Comparison of ENCODE assay signal across 29 mouse cellular contexts in the genomic region with DNA sequence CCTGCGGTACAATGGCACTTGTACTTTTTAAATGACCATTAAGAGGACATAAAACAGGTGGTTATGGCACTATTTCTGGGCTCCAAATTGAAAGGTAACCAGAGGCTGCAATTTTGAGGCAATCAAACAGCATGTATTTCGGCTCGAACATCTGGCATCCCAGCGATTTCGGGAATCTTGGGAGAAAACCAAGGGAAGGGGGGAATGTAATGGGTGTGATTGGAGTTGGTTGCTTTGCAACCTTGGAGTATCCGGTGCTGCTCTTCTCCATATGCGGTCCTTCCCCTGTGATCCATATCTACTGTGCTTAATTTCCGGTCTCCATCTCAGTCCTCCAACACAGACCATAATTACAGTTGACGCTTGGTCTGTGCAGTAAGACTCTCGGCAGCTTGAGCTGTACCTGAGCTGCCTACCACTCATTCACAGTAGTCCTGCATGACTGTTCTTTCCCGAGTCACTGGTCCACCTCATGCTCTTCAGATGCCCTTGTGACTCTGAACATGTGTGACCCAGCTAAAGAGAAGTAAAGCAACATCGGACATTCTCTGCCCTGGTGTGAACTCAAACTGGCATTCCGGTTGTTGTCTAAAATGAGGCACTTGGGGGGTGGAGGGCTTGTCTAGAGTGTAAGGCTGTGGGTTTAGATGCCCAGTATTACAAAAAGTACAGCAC. TPM values are rescaled to one million over a fixed set of nuclear protein-coding genes. Genes with fewer than 3 reads are reported as not detected.
DNase-seq lines count a peak whose midpoint lies in the region; ATAC-seq and TF ChIP-seq lines count a peak whose summit lies in the region.
"Had no signal": no experiment of that assay in that cellular context is flagged by ENCODE, and none has a peak within 500 bp of the region (broad histone marks: within the 10 kb centered on the region; RNA-seq: fewer than 3 reads in every experiment).

No protein-coding gene starts in this region.

- peak overlapping the region; percentile 88 for H3K27ac ChIP-seq in heart, embryonic 11.5 days (ENCODE audit: low read depth, low read length)
- H3K27ac ChIP-seq in limb, embryonic 11.5 days (replicated peaks; ENCODE audit: low read depth, low read length): no peak overlapping the region
- H3K27ac ChIP-seq in limb, embryonic 10.5 days: no peak overlapping the region
- H3K27ac ChIP-seq in heart, postnatal 0 days (ENCODE audit: low read depth): peak overlapping the region; percentile 93
- 0 out of 2 replicates have a peak overlapping the region, but pooled peaks have one; percentile 8 for H3K27ac ChIP-seq in stomach, postnatal 0 days (replicated peaks)
- H3K27ac ChIP-seq: embryonic facial prominence, embryonic 13.5 days; forebrain, embryonic 10.5 days; forebrain, embryonic 15.5 days; gastrocnemius, adult 2 months; hindbrain, embryonic 13.5 days; kidney, postnatal 0 days; liver, embryonic 15.5 days; neural tube, embryonic 12.5 days had no signal

- no peaks in the 10 kb centered on the region for H3K9me3 ChIP-seq in heart, embryonic 11.5 days (replicated peaks; ENCODE audit: control insufficient read depth, low read length)
- no peaks in the 10 kb centered on the region for H3K9me3 ChIP-seq in limb, embryonic 11.5 days (ENCODE audit: control insufficient read depth, low read length)
- no peaks in the 10 kb centered on the region for H3K9me3 ChIP-seq in limb, embryonic 10.5 days (replicated peaks)
- no peaks in the 10 kb centered on the region for H3K9me3 ChIP-seq in heart, postnatal 0 days (replicated peaks; ENCODE audit: control insufficient read depth, low read length)
- H3K9me3 ChIP-seq in stomach, postnatal 0 days (ENCODE audit: control insufficient read depth, low read length): no peaks in the 10 kb centered on the region
- H3K9me3 ChIP-seq: embryonic facial prominence, embryonic 13.5 days; forebrain, embryonic 10.5 days; forebrain, embryonic 15.5 days; hindbrain, embryonic 13.5 days; liver, embryonic 15.5 days; neural tube, embryonic 12.5 days had no signal

- H3K4me1 ChIP-seq in heart, embryonic 11.5 days (ENCODE audit: control insufficient read depth, insufficient read depth, low read length): peaks cover 53% of the 10 kb centered on the region
- no peaks in the 10 kb centered on the region for H3K4me1 ChIP-seq in limb, embryonic 11.5 days (ENCODE audit: control insufficient read depth, insufficient read depth, low read length)
- peaks cover 19% of the 10 kb centered on the region for H3K4me1 ChIP-seq in limb, embryonic 10.5 days
- H3K4me1 ChIP-seq in heart, postnatal 0 days (ENCODE audit: control insufficient read depth, insufficient read depth): peaks cover 56% of the 10 kb centered on the region
- peaks cover 6% of the 10 kb centered on the region; the same call in 1 of the 2 replicates for H3K4me1 ChIP-seq in stomach, postnatal 0 days (replicated peaks; ENCODE audit: control insufficient read depth, insufficient read depth)
- H3K4me1 ChIP-seq: forebrain, embryonic 15.5 days; liver, embryonic 15.5 days; neural tube, embryonic 12.5 days had no signal

- intact Hi-C loops in heart, postnatal 10 days (cut with DNase I): no loop called here

- no peak for TF ChIP-seq EP300 in heart, postnatal 0 days (IDR thresholded peaks at IDR 0.05; ENCODE audit: low read depth)
- TF ChIP-seq EP300 in stomach, postnatal 0 days (optimal IDR thresholded peaks at IDR 0.05): no peak

- WGBS in heart, embryonic 11.5 days (ENCODE audit: insufficient replicate concordance): 73% methylated on average over 13 of the region's 13 CpGs
- WGBS in limb, embryonic 11.5 days: 77% methylated on average over 13 of the region's 13 CpGs
- WGBS in limb, embryonic 10.5 days: 87% methylated on average over 13 of the region's 13 CpGs
- WGBS in heart, postnatal 0 days: 52% methylated on average over 13 of the region's 13 CpGs
- WGBS in stomach, postnatal 0 days: 86% methylated on average over 13 of the region's 13 CpGs

- ATAC-seq in heart, embryonic 11.5 days (replicated peaks; ENCODE audit: insufficient number of reproducible peaks, low FRiP score, low TSS enrichment): no peak
- ATAC-seq in limb, embryonic 11.5 days (ENCODE audit: insufficient number of reproducible peaks, low FRiP score, low TSS enrichment, low read depth): no peak
- peak; percentile 19; the same call in 1 of the 2 replicates for ATAC-seq in heart, postnatal 0 days (ENCODE audit: insufficient read depth, low read depth)
- no peak for ATAC-seq in stomach, postnatal 0 days (ENCODE audit: low FRiP score, low TSS enrichment)
- ATAC-seq: CD4-positive, CD25-positive, alpha-beta regulatory T cell, adult 4 months; forebrain, embryonic 15.5 days; intestine, embryonic 16.5 days; midbrain, embryonic 16.5 days had no signal

- no peak overlapping the region for H3K9ac ChIP-seq in heart, embryonic 11.5 days (ENCODE audit: low read depth, low read length)
- H3K9ac ChIP-seq in limb, embryonic 11.5 days (ENCODE audit: low read length): no peak overlapping the region
- H3K9ac ChIP-seq in heart, postnatal 0 days (replicated peaks; ENCODE audit: low read depth, low read length): no peak overlapping the region; the same call in 1 of the 2 replicates
- no peak overlapping the region for H3K9ac ChIP-seq in stomach, postnatal 0 days (ENCODE audit: low read length)
- H3K9ac ChIP-seq: embryonic facial prominence, embryonic 13.5 days; forebrain, embryonic 15.5 days; hindbrain, embryonic 13.5 days; liver, embryonic 15.5 days; lung, embryonic 14.5 days; neural tube, embryonic 12.5 days had no signal

- no peak for TF ChIP-seq CTCF in heart, postnatal 0 days (IDR thresholded peaks at IDR 0.05; ENCODE audit: low read depth)
- TF ChIP-seq CTCF in stomach, postnatal 0 days (IDR thresholded peaks at IDR 0.05; ENCODE audit: low read depth): no peak

- no peak overlapping the region for H3K4me3 ChIP-seq in heart, embryonic 11.5 days (ENCODE audit: low read depth, low read length)
- H3K4me3 ChIP-seq in limb, embryonic 11.5 days (ENCODE audit: low read depth, low read length): no peak overlapping the region
- no peak overlapping the region for H3K4me3 ChIP-seq in limb, embryonic 10.5 days
- H3K4me3 ChIP-seq in heart, postnatal 0 days (ENCODE audit: low read depth, low read length): no peak overlapping the region
- no peak overlapping the region for H3K4me3 ChIP-seq in stomach, postnatal 0 days (ENCODE audit: low read depth, low read length)
- H3K4me3 ChIP-seq: embryonic facial prominence, embryonic 13.5 days; forebrain, embryonic 10.5 days; forebrain, embryonic 15.5 days; gastrocnemius, adult 2 months; hindbrain, embryonic 13.5 days; liver, embryonic 15.5 days; neural tube, embryonic 12.5 days had no signal

- no peaks in the 10 kb centered on the region for H3K27me3 ChIP-seq in heart, embryonic 11.5 days (ENCODE audit: control insufficient read depth, insufficient read depth, low read length)
- no peaks in the 10 kb centered on the region for H3K27me3 ChIP-seq in limb, embryonic 11.5 days (ENCODE audit: control insufficient read depth, insufficient read depth, low read length)
- no peaks in the 10 kb centered on the region for H3K27me3 ChIP-seq in limb, embryonic 10.5 days (ENCODE audit: low read depth, poor library complexity, severe bottlenecking)
- H3K27me3 ChIP-seq in heart, postnatal 0 days (ENCODE audit: control insufficient read depth, insufficient read depth, low read length): no peaks in the 10 kb centered on the region
- H3K27me3 ChIP-seq in stomach, postnatal 0 days (ENCODE audit: control insufficient read depth, insufficient read depth, low read length): no peaks in the 10 kb centered on the region
- H3K27me3 ChIP-seq: embryonic facial prominence, embryonic 13.5 days; forebrain, embryonic 15.5 days; hindbrain, embryonic 13.5 days; liver, embryonic 15.5 days; neural tube, embryonic 12.5 days had no signal

- no peak for DNase-seq in heart, postnatal 10 days
- DNase-seq in limb, embryonic 11.5 days (ENCODE audit: low spot score): peak; percentile 21
- no peak for DNase-seq in limb, embryonic 10.5 days (ENCODE audit: low spot score)
- no peak for DNase-seq in heart, postnatal 0 days (ENCODE audit: low spot score)
- no peak for DNase-seq in stomach, postnatal 0 days (ENCODE audit: low spot score)
- DNase-seq in embryo, embryonic 10.5 days (ENCODE audit: low spot score): no peak
- DNase-seq: adrenal gland, postnatal 25 days; cerebellum, adult 11-12 months; cerebellum, adult 9-11 months; gastrocnemius, adult 2 months; kidney, adult 8-10 months; kidney, postnatal 4 days; left cerebral cortex, postnatal 4 days; lung, embryonic 14.5 days; lung, postnatal 14 days; retina, postnatal 1 day; right cerebral cortex, postnatal 14 days; thymus, postnatal 14 days had no signal

- H3K4me2 ChIP-seq in heart, embryonic 11.5 days: peak overlapping the region; percentile 37
- H3K4me2 ChIP-seq in limb, embryonic 11.5 days (ENCODE audit: low read depth, severe bottlenecking): no peak overlapping the region
- H3K4me2 ChIP-seq in heart, postnatal 0 days (ENCODE audit: low read depth, low read length): peak overlapping the region; percentile 43
- no peak overlapping the region for H3K4me2 ChIP-seq in stomach, postnatal 0 days (replicated peaks; ENCODE audit: low read depth)
- H3K4me2 ChIP-seq: embryonic facial prominence, embryonic 13.5 days; forebrain, embryonic 15.5 days; hindbrain, embryonic 13.5 days; liver, embryonic 15.5 days; lung, embryonic 14.5 days; neural tube, embryonic 12.5 days had no signal

- no peaks in the 10 kb centered on the region for H3K36me3 ChIP-seq in heart, embryonic 11.5 days (ENCODE audit: control insufficient read depth, insufficient read depth, low read length)
- H3K36me3 ChIP-seq in limb, embryonic 11.5 days (ENCODE audit: control insufficient read depth, insufficient read depth, low read length): no peaks in the 10 kb centered on the region
- H3K36me3 ChIP-seq in limb, embryonic 10.5 days: no peaks in the 10 kb centered on the region
- H3K36me3 ChIP-seq in heart, postnatal 0 days (replicated peaks; ENCODE audit: control insufficient read depth, insufficient read depth, low read length): no peaks in the 10 kb centered on the region
- no peaks in the 10 kb centered on the region for H3K36me3 ChIP-seq in stomach, postnatal 0 days (ENCODE audit: control insufficient read depth, insufficient read depth, low read length)
- H3K36me3 ChIP-seq: embryonic facial prominence, embryonic 13.5 days; forebrain, embryonic 10.5 days; forebrain, embryonic 15.5 days; hindbrain, embryonic 13.5 days; liver, embryonic 15.5 days; neural tube, embryonic 12.5 days had no signal

RNA-seq across cellular contexts. Expression of a gene that starts 12.3 kb away (rescaled TPM):
- polyA plus RNA-seq in heart, embryonic 11.5 days (2014; fragmentation: Nextera tagmentation; extraction: Ambion mirVana): 19.7 and 19.8 TPM in 2 replicates
- total RNA-seq in heart, postnatal 10 days (2021): 10 to 100 TPM; 61.9 to 64.6 TPM
- polyA plus RNA-seq in limb, embryonic 11.5 days (2014; fragmentation: Nextera tagmentation; extraction: Ambion mirVana): 7.3 and 9.7 TPM in 2 replicates
- 7.2 and 7.8 TPM in 2 replicates for polyA plus RNA-seq in limb, embryonic 10.5 days (2016; fragmentation: Nextera tagmentation; extraction: Ambion mirVana)
- total RNA-seq in heart, postnatal 0 days (2014; rRNA removed; ENCODE audit: low replicate concordance): 26.9 and 40.0 TPM in 2 replicates
- polyA plus RNA-seq in heart, postnatal 0 days (2015; fragmentation: Nextera tagmentation; extraction: Ambion mirVana): 8.9 and 9.2 TPM in 2 replicates
- polyA plus RNA-seq in stomach, postnatal 0 days (2015; fragmentation: Nextera tagmentation; extraction: Ambion mirVana): 6.3 and 7.3 TPM in 2 replicates

RNA-seq across cellular contexts. Expression of a gene that starts 50.7 kb away (rescaled TPM):
- polyA plus RNA-seq in heart, embryonic 11.5 days (2014; fragmentation: Nextera tagmentation; extraction: Ambion mirVana): 20.8 and 24.6 TPM in 2 replicates
- 1 to 10 TPM; 7.1 to 8.7 TPM for total RNA-seq in heart, postnatal 10 days (2021)
- 44.3 and 45.8 TPM in 2 replicates for polyA plus RNA-seq in limb, embryonic 11.5 days (2014; fragmentation: Nextera tagmentation; extraction: Ambion mirVana)
- polyA plus RNA-seq in limb, embryonic 10.5 days (2016; fragmentation: Nextera tagmentation; extraction: Ambion mirVana): 41.3 and 42.4 TPM in 2 replicates
- 8.7 and 9.8 TPM in 2 replicates for total RNA-seq in heart, postnatal 0 days (2014; rRNA removed; ENCODE audit: low replicate concordance)
- polyA plus RNA-seq in heart, postnatal 0 days (2015; fragmentation: Nextera tagmentation; extraction: Ambion mirVana): 18.2 and 18.6 TPM in 2 replicates
- 17.8 and 18.2 TPM in 2 replicates for polyA plus RNA-seq in stomach, postnatal 0 days (2015; fragmentation: Nextera tagmentation; extraction: Ambion mirVana)

Comparison
In these comparisons a context has a peak if more than half of its experiments do, and no peak if none do; other contexts are left out.
1. H3K27ac ChIP-seq: peak in heart, embryonic 11.5 days (single experiment), heart, postnatal 0 days (single experiment) and stomach, postnatal 0 days (single experiment); none in limb, embryonic 11.5 days (single experiment) and limb, embryonic 10.5 days (single experiment).
2. H3K4me2 ChIP-seq: peak in heart, embryonic 11.5 days (single experiment) and heart, postnatal 0 days (single experiment); none in limb, embryonic 11.5 days (single experiment) and stomach, postnatal 0 days (single experiment).